Comparison of ENCODE assay signal across 1 mouse cellular context in the genomic region with DNA sequence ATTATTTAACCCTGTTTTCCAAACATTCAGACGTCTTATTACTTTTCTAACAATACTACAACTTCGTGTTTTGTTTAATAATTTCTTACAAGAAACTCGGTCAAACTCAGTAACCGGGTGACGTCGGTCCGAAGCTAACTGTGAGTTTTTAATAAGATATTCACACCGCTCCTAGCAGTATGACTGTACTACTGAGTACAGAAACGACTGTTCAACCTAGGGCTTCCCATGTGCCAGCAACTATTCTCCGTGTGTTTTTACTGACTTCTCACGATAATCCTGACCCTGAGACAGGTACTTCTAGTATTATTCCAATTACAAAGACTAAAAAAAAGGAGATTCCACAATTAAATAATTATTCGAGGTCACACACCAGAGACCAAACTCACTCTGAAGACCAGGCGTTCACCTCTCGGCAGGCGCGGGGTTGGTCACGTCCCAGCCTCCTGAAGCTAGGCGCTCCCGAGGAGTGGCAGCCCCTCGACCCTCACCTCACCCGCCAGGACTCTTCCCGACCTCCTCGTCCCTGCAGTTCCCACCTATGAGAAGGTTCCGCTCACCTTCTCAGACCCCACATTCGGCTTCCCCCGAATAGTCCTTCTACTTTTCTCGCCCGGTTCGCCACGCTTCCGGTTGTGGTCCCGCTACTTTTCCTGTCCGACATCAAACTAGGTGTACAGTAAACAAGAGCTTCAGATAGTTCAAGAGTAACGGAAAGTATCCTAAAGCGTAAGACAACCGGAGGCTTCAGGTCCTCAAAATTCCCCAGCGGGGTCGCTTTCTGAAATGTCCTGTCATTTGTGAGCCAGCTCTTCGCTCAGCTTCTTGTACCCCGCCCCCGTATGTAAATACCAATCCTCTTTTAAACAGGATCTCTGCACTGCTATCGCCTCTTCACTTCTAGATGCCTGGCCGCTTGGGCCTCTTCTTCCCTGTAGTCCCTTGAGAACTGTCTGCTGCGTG.
TF ChIP-seq lines count a peak whose summit lies in the region.

A gene (minus strand): TSS at position 608 of the 963 bp plus-strand sequence.

TF ChIP-seq in CH12.LX, 34 proteins besides CTCF, POLR2A, EP300 and RAD21:
- TF ChIP-seq HCFC1 (IDR thresholded peaks at IDR 0.05; ENCODE audit: low read depth, low read length) (peak; percentile 97), ETS1 (conservative IDR thresholded peaks at IDR 0.05; ENCODE audit: low read depth, low read length) (0 out of 2 replicates have a peak, but pooled peaks have one; percentile 26), JUN (IDR thresholded peaks at IDR 0.05; ENCODE audit: insufficient read depth, low read depth, low read length) (no peak), PAX5 (IDR thresholded peaks at IDR 0.05; ENCODE audit: low read length) (no peak), KAT2A (IDR thresholded peaks at IDR 0.05; ENCODE audit: insufficient replicate concordance, low read length) (peak; percentile 93; the same call in 1 of the 2 replicates), CHD2 (IDR thresholded peaks at IDR 0.05; ENCODE audit: low read length) (no peak; the same call in 1 of the 2 replicates), ZNF384 (IDR thresholded peaks at IDR 0.05; ENCODE audit: low read depth, low read length) (no peak), USF2 (conservative IDR thresholded peaks at IDR 0.05; ENCODE audit: low read depth, low read length) (no peak), MAX (IDR thresholded peaks at IDR 0.05; ENCODE audit: low read length) (0 out of 2 replicates have a peak, but pooled peaks have one; percentile 42), IRF4 (IDR thresholded peaks at IDR 0.05; ENCODE audit: low read depth, low read length) (peak; percentile 76; the same call in 1 of the 2 replicates), JUND (conservative IDR thresholded peaks at IDR 0.05; ENCODE audit: low read depth, low read length) (peak; percentile 57), NELFE (IDR thresholded peaks at IDR 0.05; ENCODE audit: low read depth, low read length) (peak; percentile 86), MAZ (IDR thresholded peaks at IDR 0.05; ENCODE audit: low read depth, low read length) (peak; percentile 84; the same call in 1 of the 2 replicates), NRF1 (IDR thresholded peaks at IDR 0.05; ENCODE audit: low read depth, low read length) (peak; percentile 38; the same call in 1 of the 2 replicates), RCOR1 (conservative IDR thresholded peaks at IDR 0.05; ENCODE audit: low read depth, low read length) (no peak), ZKSCAN1 (IDR thresholded peaks at IDR 0.05; ENCODE audit: borderline replicate concordance, low read depth, low read length) (no peak), SIN3A (IDR thresholded peaks at IDR 0.05; ENCODE audit: low read length) (peak; percentile 95), MYC (IDR thresholded peaks at IDR 0.05; ENCODE audit: low read depth, low read length) (peak; percentile 39; the same call in 1 of the 2 replicates), TBP (conservative IDR thresholded peaks at IDR 0.05; ENCODE audit: low read depth, low read length) (peak; percentile 91), POLR2AphosphoS2 (IDR thresholded peaks at IDR 0.05; ENCODE audit: low read depth, low read length) (no peak), ZMIZ1 (IDR thresholded peaks at IDR 0.05; ENCODE audit: low read depth, low read length) (peak; percentile 47; the same call in 1 of the 2 replicates), E2F4 (IDR thresholded peaks at IDR 0.05; ENCODE audit: insufficient replicate concordance, low read depth, low read length) (peak; percentile 52; the same call in 1 of the 2 replicates), BHLHE40 (IDR thresholded peaks at IDR 0.05; ENCODE audit: low read depth, low read length) (no peak), SMC3 (IDR thresholded peaks at IDR 0.05; ENCODE audit: low read depth, low read length) (no peak), UBTF (IDR thresholded peaks at IDR 0.05; ENCODE audit: low read depth, low read length) (no peak), ELF1 (IDR thresholded peaks at IDR 0.05; ENCODE audit: low read depth, low read length) (peak; percentile 82), MXI1 (IDR thresholded peaks at IDR 0.05; ENCODE audit: low read depth, low read length) (peak; percentile 88), TCF12 (IDR thresholded peaks at IDR 0.05; ENCODE audit: low read depth, low read length) (peak; percentile 90), ZC3H11A (IDR thresholded peaks at IDR 0.05; ENCODE audit: low read depth, low read length) (no peak), MAFK (IDR thresholded peaks at IDR 0.05; ENCODE audit: insufficient replicate concordance, low read length) (no peak), MEF2A (IDR thresholded peaks at IDR 0.05; ENCODE audit: borderline replicate concordance, low read depth, low read length) (peak; percentile 86), CHD1 (IDR thresholded peaks at IDR 0.05; ENCODE audit: low read depth, low read length) (no peak), USF1 (IDR thresholded peaks at IDR 0.05; ENCODE audit: low read depth, low read length) (no peak), GABPA (IDR thresholded peaks at IDR 0.05; ENCODE audit: insufficient replicate concordance, low read depth, low read length) (peak; percentile 54; the same call in 1 of the 2 replicates)
